Mouse (Mus musculus): ENCODE results near the gene Gpr143. TPM values are rescaled to one million over a fixed set of nuclear protein-coding genes. Genes with fewer than 3 reads are reported as not detected.
"Not testable (repeated sequence)": the region's sequence is repeated elsewhere in the genome, so short reads cannot be mapped to it uniquely, and the experiment has no call there.

Gpr143 gene
- polyA plus RNA-seq, 1 experiment from 2014 or later = 0.07 TPM

DNA sequence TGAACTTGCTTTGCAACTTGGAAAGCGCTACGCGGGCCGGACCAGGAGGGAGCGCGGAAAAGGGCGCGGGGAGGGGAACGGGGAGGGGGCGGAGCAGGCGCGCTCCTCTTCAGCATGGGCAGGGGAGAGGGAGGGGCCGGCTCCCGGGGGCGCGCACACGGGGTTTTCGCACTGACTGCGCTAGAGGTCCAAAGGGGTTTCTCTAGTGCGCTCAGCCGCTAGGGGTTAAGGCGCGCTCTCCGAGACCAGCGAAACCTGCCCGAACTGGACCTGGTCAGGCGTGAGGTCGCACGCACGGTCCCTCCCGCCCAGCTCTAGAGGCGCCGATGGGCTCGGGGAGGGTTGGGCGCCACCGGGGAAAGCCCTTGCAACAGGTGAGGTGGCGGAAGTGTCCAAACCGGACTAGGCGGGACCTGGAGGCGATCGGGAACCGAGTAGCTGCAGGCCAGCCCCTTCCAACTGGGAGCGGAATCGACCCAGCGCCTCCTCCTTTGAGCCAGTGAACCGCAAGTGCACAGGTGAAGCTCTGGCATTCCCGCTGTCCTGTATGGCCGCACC, 12.0 kb upstream of the Gpr143 start:
- peak overlapping the region; percentile 81 for H3K27ac ChIP-seq (replicated peaks)

DNA sequence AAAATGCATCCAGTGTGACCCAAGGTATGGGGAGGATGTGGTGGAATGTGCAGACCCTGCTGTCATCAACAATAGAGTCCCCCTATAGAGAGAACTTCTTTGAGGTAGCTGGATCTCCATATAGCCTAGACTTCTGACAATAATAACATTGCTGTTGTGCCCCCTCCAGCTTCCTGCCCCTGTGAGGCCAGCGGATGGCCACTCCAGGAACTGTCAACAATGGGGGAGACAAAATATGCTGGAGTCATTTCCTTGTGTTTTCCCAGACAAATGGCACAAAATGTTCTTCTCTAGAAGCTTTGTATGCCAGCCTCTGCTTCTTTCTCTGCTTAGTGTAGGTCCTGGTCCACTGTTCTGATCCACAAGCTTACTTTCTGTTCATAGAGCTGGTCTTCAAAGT, 6.4 kb downstream of the Gpr143 start:
- peaks cover 83% of the 10 kb centered on the region for H3K27me3 ChIP-seq (ENCODE audit: low read depth, poor library complexity, severe bottlenecking)

More for the DNA sequence above, 12.0 kb upstream of the Gpr143 start:
- DNase-seq (ENCODE audit: low spot score) = peak; percentile 79
- peaks cover 75% of the 10 kb centered on the region for H3K27me3 ChIP-seq (ENCODE audit: low read depth, poor library complexity, severe bottlenecking)
- peak overlapping the region; percentile 67 for H3K4me3 ChIP-seq
- H3K9me3 ChIP-seq (replicated peaks) = no peaks in the 10 kb centered on the region
- no peaks in the 10 kb centered on the region for H3K36me3 ChIP-seq
- H3K4me1 ChIP-seq = no peaks in the 10 kb centered on the region
- 8% methylated on average over 42 of the region's 48 CpGs for WGBS

DNA sequence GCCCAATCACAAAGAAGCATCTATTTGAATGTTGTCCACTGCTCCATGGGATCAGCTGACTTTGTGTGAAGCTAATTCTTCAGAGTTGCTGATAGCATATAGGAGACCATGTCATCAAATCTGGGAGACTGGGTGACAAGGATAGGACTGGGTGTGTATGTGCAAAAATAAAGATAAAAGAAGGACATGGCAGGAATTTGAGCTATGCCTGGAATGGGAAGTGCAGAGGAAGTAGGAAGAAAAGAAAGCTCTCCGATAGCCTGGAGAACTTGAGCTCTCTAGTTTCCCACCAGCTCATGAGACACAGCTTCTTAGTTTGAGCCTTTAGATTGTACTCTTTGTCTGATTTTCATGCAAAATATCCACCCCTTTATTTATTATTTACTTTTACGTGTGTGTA, 6.9 kb downstream of the Gpr143 start:
- no peaks in the 10 kb centered on the region for H3K36me3 ChIP-seq
- H3K27ac ChIP-seq (replicated peaks) = no peak overlapping the region
- peaks cover 81% of the 10 kb centered on the region for H3K27me3 ChIP-seq (ENCODE audit: low read depth, poor library complexity, severe bottlenecking)
- H3K9me3 ChIP-seq (replicated peaks) = no peaks in the 10 kb centered on the region
- DNase-seq (ENCODE audit: low spot score) = no peak
- no peak overlapping the region for H3K4me3 ChIP-seq
- no peaks in the 10 kb centered on the region for H3K4me1 ChIP-seq
- 90% methylated on average over 2 of the region's 2 CpGs for WGBS

More for the DNA sequence above, 6.4 kb downstream of the Gpr143 start:
- Histone ChIP-seq H3K4me3 (no peak overlapping the region), H3K9me3 (replicated peaks) (no peaks in the 10 kb centered on the region), H3K36me3 (no peaks in the 10 kb centered on the region), H3K27ac (replicated peaks) (no peak overlapping the region), H3K4me1 (no peaks in the 10 kb centered on the region)
- WGBS = 88% methylated on average over 1 of the region's 1 CpGs
- DNase-seq (ENCODE audit: low spot score) = no peak

DNA sequence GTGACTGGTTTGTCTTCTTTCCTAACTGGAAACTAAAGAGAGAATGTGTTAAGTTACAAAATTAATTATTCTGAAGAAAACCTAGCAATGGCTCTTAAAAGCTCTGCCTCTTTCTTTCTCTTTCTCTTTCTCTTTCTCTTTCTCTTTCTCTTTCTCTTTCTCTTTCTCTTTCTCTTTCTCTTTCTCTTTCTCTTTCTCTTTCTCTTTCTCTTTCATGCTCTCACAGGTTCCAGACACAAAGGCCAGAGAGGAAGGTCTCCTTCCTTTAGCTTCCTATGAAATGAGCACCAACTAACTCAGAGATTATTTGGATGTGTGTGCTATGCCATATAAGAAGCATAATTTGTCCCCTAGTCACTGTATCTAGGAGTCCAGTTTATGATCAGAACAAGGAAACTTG, 23.6 kb downstream of the Gpr143 start:
- no peak overlapping the region for H3K4me3 ChIP-seq
- no peak for DNase-seq (ENCODE audit: low spot score)
- H3K9me3 ChIP-seq (replicated peaks) = no peaks in the 10 kb centered on the region
- H3K36me3 ChIP-seq = no peaks in the 10 kb centered on the region
- H3K4me1 ChIP-seq = no peaks in the 10 kb centered on the region
- H3K27me3 ChIP-seq (ENCODE audit: low read depth, poor library complexity, severe bottlenecking) = peaks cover 58% of the 10 kb centered on the region
- no peak overlapping the region for H3K27ac ChIP-seq (replicated peaks)

DNA sequence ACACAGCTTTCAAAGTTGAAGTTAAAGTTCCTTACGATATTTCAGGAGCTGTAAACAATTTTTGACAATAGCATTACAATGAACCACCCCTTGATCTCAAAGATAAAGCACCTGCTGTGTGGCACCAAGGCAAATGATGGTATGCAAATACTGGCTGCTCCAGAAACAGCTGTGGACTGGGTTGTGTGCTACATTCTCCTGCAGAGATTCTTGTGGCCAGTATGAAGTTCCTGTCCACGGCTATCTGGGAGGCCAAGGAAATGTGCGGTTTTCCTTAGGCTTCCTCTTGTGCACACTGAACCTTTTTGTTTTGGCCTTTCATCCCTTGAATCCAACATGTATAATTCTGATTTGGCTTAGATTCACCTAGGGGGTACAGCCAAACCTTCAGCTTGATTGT, 31.6 kb downstream of the Gpr143 start:
- H3K36me3 ChIP-seq = no peaks in the 10 kb centered on the region
- peaks cover 55% of the 10 kb centered on the region for H3K27me3 ChIP-seq (ENCODE audit: low read depth, poor library complexity, severe bottlenecking)
- no peak overlapping the region for H3K27ac ChIP-seq (replicated peaks)
- WGBS = 75% methylated on average over 3 of the region's 3 CpGs
- no peak for DNase-seq (ENCODE audit: low spot score)
- H3K9me3 ChIP-seq (replicated peaks) = no peaks in the 10 kb centered on the region
- H3K4me3 ChIP-seq = no peak overlapping the region
- H3K4me1 ChIP-seq = no peaks in the 10 kb centered on the region

DNA sequence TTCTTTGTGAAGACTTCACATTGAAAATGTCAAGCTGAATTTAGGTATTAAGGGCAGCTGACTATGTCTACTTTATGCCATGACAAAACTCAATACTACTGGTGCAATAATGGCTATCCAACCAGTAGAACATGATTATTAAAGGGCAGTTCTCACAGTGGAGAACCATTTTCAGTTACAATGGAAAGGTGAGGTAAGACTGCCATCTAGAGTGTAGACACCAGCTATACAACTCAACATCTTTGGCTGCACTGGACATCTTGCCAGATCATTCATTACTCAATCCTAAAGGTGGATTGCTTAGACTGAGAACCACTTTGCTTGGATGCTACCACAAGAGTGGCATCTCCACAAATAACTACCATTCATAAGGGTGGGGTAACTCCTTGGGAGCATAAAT, 37.3 kb downstream of the Gpr143 start:
- H3K9me3 ChIP-seq (replicated peaks) = no peaks in the 10 kb centered on the region
- H3K27me3 ChIP-seq (ENCODE audit: low read depth, poor library complexity, severe bottlenecking) = peaks cover 64% of the 10 kb centered on the region
- H3K36me3 ChIP-seq = no peaks in the 10 kb centered on the region
- no peak overlapping the region for H3K27ac ChIP-seq (replicated peaks)
- DNase-seq (ENCODE audit: low spot score) = no peak
- no peak overlapping the region for H3K4me3 ChIP-seq
- no peaks in the 10 kb centered on the region for H3K4me1 ChIP-seq

DNA sequence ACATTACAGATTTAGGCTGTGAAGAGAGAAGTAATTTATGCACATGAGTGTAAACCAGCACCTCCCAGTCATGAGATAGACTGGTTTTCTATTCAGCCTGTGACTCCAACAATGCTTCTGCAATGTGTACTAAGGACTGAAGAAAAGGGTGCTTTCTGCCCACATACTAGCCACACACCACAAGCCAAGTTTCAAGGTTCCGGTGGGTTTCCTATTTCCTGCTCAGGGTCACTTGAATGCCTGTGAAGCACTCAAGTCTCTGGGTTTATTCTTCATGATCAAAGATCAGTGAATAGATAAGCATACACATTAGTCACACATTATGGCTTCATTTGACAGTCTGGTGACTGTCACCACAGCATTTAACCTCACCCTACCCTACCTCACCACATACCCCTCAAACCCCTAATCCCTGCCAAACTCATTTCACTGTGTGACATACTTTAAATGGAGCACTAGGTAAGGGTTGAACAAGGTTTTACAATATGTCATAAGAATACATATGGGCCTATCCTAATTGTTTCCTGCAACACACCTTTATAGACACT, 49.4 kb downstream of the Gpr143 start:
- not testable (repeated sequence) for H3K36me3 ChIP-seq; H3K9me3 ChIP-seq (replicated peaks); DNase-seq (ENCODE audit: low spot score); H3K4me3 ChIP-seq; H3K4me1 ChIP-seq; H3K27ac ChIP-seq (replicated peaks)
- H3K27me3 ChIP-seq (ENCODE audit: low read depth, poor library complexity, severe bottlenecking) = peaks cover 18% of the 10 kb centered on the region
- no CpG with 5 or more reads among the region's 1 CpGs for WGBS

DNA sequence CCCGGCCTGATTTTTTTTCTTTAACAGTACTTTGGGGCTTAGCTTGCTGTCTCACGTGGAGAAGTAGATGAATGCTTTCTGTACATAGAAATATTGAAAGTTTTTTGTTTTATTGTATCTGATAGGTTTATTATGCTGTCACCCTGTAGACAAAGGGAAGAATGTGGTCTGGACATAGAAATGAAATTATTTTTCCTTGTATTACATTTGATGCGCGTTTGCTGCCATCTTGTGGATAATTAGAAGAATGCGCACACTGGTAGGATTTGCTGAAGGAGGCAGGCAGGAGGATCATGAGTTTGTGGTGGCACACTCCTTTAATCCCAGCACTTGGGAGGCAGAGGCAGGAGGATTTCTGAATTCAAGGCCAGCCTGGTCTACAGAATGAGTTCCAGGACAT, 53.2 kb downstream of the Gpr143 start:
- not testable (repeated sequence) for H3K36me3 ChIP-seq; H3K4me3 ChIP-seq; H3K4me1 ChIP-seq; H3K9me3 ChIP-seq (replicated peaks); H3K27ac ChIP-seq (replicated peaks); DNase-seq (ENCODE audit: low spot score)
- H3K27me3 ChIP-seq (ENCODE audit: low read depth, poor library complexity, severe bottlenecking) = peaks cover 12% of the 10 kb centered on the region
- WGBS = 30% methylated on average over 5 of the region's 5 CpGs

DNA sequence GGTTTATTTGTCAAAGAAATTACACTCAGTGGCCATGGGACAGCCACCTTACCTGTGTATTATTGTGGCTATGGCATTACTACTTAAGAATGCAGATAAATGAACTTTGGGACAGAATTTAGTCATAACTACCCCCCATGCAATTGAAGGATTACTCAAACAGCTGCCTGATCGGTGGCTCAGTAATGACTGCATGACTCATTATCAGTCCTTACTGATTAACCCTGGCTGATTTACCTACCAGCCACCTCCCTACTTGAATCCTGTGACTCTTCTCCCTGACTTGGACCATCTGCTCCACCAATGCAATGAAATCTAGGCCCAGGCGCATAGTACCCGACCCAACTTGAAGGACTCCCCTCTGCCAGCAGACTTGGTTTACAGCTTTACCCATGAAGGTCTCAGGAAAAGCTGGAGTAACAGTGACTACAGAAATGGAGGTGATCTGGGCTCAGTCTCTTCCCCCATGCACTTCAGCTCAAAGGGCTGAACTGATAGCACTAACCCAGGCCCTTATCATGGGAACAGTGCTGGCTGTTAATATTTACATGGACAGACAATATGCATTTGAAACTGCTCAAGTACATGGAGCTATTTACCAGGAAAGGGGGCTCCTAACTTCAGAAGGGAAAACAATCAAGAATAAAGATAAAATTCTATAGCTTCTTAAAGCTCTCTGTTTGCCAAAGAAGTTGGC, 73.5 kb downstream of the Gpr143 start:
- no peaks in the 10 kb centered on the region for H3K36me3 ChIP-seq
- H3K9me3 ChIP-seq (replicated peaks) = peaks cover 18% of the 10 kb centered on the region
- H3K27me3 ChIP-seq (ENCODE audit: low read depth, poor library complexity, severe bottlenecking) = 0 out of 2 replicates have a peak, but pooled peaks cover 8% of the 10 kb centered on the region
- no peak overlapping the region for H3K27ac ChIP-seq (replicated peaks)
- DNase-seq (ENCODE audit: low spot score) = no peak
- WGBS = 88% methylated on average over 3 of the region's 3 CpGs
- H3K4me1 ChIP-seq = no peaks in the 10 kb centered on the region
- H3K4me3 ChIP-seq = no peak overlapping the region

Other genes starting within 250 kb of the Gpr143 start
- not detected in 2 replicates for gene Cldn34a, start 218.6 kb upstream of the Gpr143 start, polyA plus RNA-seq (2016; fragmentation: Nextera tagmentation; extraction: Ambion mirVana)
- gene Shroom2, start 12.5 kb upstream of the Gpr143 start, polyA plus RNA-seq (2016; fragmentation: Nextera tagmentation; extraction: Ambion mirVana) = 4.5 and 4.8 TPM in 2 replicates
- gene Usp51, start 224.5 kb downstream of the Gpr143 start, polyA plus RNA-seq (2016; fragmentation: Nextera tagmentation; extraction: Ambion mirVana) = 7.1 and 9.3 TPM in 2 replicates